Mouse (Mus musculus) layer of hippocampus, postnatal 14 days (tissue): ENCODE data around the gene Lpxn. TPM values are rescaled to one million over a fixed set of nuclear protein-coding genes. Genes with fewer than 3 reads are reported as not detected.
A peak's percentile ranks its signal among the peaks of the same experiment; 100 is the strongest.

Experiments used
- DNase-seq, 2 experiments: peaks; one replicate each; pipeline ENCODE4 v3.0.0; 2021 to 2022; ENCODE audit warnings: low spot score in 2 of 2, mixed read lengths in 1 of 2
- total RNA-seq, 2 experiments: library from RNA; stranded (reverse); gene quantifications; 2 replicates each; pipeline ENCODE4 v1.2.3; 2021

Lpxn gene
- total RNA-seq, 2 experiments from 2014 or later, result 1.9 to 2.0 TPM

GRCm38 (mm10) chr19:12802830-12803229, 6.8 kb downstream of the Lpxn start:
- peak in 1 of 2 experiments; percentile 47 for DNase-seq

- no peak for DNase-seq
Measured at GRCm38 (mm10) chr19:12804237-12804636, 8.2 kb downstream of the Lpxn start.

DNA sequence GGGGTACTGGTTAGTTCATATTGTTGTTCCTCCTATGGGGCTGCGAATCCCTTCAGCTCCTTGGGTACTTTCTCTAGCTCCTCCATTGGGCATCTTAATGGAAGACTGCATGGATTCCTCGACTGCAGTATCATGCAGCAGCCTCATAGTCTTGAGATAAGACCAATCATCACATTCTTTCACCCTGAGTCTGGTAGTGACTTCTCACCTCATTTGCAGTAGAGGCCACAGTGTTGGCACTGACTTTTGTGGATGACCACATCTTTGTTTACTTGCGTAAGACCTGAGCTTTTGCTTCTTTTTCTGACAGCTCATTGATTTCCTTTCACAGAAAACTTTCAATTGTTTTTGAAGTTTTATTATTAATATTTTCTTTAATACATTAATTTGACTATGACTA, 9.7 kb downstream of the Lpxn start:
- no peak for DNase-seq

GRCm38 (mm10) chr19:12806214-12806613, 10.2 kb downstream of the Lpxn start:
- no peak for DNase-seq

GRCm38 (mm10) chr19:12812644-12813364, 16.8 kb downstream of the Lpxn start:
- DNase-seq, result no peak

DNA sequence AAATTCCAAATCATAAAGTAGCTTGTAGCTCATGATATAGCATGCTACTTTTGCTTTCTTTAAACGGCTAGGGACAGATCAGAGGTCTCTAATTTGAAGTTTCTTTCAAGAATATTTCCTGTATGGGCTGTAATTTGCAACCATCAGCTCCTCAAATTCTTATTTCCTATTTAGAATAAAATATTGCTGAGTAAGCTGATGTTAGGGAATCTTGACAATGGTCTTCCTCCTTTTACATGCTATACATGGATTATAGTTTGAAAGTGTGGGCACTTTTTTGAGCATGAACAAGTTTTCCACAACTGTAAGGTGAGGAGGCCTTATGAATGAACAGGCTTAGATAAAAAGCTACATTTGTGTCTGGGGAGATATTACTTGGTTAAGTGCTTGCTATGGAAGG, 17.9 kb downstream of the Lpxn start:
- DNase-seq, result no peak

GRCm38 (mm10) chr19:12818507-12818906, 22.5 kb downstream of the Lpxn start:
- DNase-seq, result no peak

- DNase-seq, result no peak
Measured at GRCm38 (mm10) chr19:12820383-12820782, 24.4 kb downstream of the Lpxn start.

DNA sequence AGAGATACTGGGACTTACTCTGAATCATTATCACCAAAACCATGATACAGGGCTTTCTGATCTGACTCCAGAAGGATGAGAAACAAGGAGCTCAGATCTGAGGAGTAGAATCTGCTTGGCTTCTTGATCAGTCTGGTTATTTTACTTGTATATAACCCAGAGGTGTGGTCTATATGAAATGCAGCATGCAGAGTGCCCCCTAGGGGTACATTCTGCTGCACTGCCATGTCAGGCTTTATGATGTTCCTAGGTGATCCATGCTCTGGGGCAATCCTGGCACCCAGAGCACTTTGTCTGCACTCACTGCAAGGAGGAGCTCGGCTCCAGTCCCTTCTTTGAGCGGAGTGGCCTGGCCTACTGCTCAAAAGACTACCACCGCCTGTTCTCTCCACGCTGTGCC, 28.6 kb downstream of the Lpxn start:
- DNase-seq, result no peak

DNA sequence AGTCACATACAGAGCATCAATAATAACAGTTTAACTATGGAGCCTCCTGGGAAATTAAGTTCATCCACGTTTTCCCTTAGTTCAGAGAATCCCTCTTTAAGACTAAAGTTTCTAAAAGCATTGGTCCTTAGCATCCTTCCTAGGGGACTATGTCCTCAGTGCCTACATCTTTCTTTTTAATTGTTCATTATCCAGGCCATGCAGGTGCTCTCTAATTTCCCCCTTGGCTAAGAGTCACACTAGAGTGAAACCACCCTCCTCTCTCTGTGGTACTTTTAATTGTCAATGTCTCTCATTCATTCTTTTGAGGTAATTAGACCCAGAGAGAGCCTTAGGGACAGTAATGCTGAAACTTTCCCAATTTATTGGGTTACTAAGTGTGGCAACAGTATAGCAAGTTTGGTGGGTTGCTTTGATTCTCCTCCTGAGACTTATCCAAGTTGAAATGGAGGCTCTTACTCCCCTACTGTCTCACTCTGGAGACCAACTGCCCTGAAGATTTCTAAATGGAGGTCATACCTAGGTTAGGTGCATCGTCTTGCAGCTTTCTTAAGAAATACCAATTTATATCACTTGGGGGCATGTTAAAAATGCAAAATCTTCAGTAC, 34.9 kb downstream of the Lpxn start:
- DNase-seq, result no peak

DNA sequence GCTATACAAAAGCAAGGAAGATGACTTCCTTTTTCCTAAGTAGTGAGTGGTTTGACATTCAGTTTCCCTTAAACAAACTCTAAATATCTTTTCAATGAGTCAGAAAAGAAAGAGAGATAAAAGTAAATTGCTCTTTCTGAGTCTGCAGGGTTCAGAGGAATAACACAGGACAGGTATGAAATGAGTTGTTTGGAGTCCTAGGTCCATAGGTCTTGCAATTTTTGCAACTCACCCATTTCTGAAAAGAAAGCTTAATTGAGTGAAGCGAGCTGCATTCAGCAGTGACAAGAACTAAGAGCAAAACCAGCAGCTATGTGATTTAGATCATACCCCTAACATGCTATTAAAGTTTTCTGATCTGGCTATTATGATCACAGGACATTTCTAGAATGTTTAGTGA, 35.6 kb downstream of the Lpxn start:
- no peak for DNase-seq

- DNase-seq, result peak in 1 of 2 experiments; percentile 26
Measured at GRCm38 (mm10) chr19:12833625-12834024, 37.6 kb downstream of the Lpxn start.

DNA sequence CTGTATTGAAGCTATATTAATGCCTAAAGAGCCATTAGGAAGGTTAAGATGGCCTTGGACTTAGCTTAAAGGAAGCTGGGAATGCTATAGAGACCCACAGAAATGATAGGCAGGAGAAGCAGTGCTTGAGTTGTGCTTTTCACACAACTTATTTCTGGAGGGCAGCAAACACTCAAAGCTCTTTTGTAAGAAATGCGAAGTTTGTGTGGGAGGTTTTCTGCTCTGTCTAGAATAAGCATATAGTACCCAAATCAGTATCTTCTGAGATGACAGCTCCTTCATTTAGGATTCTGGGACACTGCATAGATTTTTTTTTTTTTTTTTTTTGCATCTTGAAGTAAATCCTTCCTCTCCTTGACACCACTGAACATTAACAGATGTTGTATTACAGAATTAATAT, 42.5 kb downstream of the Lpxn start:
- no peak for DNase-seq

GRCm38 (mm10) chr19:12846382-12846781, 50.4 kb downstream of the Lpxn start, which contains the start of gene Gm5244:
Gm5244 (plus strand) TSS chr19:12846682.
- DNase-seq, result no peak

DNA sequence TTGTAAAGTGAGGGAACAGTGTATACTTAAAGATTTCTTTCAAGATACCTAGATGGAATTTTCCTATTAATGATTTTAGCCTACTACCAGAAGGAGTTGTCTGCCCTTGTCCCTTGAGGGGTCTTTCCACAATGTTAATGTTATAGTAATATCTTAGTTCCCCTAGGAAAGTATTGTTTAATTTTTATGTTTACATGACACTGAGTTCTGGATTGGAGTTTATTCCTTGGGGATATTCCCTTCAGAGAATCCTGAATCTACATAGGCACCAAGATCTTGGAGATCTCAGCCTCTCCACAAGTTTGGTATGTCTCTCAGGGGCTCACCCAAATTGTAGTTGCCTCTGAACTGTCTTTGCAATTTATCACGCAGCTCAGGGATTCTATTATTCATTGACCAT, 61.0 kb downstream of the Lpxn start, which contains the start of gene Olfr1444:
Olfr1444 (plus strand) TSS at position 301 of the 400 bp plus-strand sequence.
- no peak for DNase-seq

Other genes starting within 250 kb of the Lpxn start
- under 1 TPM; 0.14 to 0.33 TPM for gene Gm4952, start 196.2 kb upstream of the Lpxn start, total RNA-seq
- under 1 TPM; 0.21 to 0.24 TPM for gene Glyat, start 162.9 kb upstream of the Lpxn start, total RNA-seq
- gene Olfr1442, start 125.8 kb upstream of the Lpxn start, total RNA-seq, result not detected
- gene Olfr1443, start 118.1 kb upstream of the Lpxn start, total RNA-seq, result not detected
- not detected for gene Keg1, start 100.4 kb upstream of the Lpxn start, total RNA-seq
- 1 to 10 TPM; 3.0 to 4.7 TPM for gene Cntf, start 30.6 kb upstream of the Lpxn start, total RNA-seq
- gene Zfp91, start 67 bp upstream of the Lpxn start, total RNA-seq, result 10 to 100 TPM; 89.1 to 95.0 TPM
- not detected for gene Gm5244, start 50.5 kb downstream of the Lpxn start, total RNA-seq
- gene Olfr1444, start 61.1 kb downstream of the Lpxn start, total RNA-seq, result not detected
- gene Olfr1445, start 87.7 kb downstream of the Lpxn start, total RNA-seq, result not detected
- not detected for gene Olfr1446, start 97.3 kb downstream of the Lpxn start, total RNA-seq
- not detected for gene Olfr1447, start 107.5 kb downstream of the Lpxn start, total RNA-seq
- gene Olfr1448, start 128.2 kb downstream of the Lpxn start, total RNA-seq, result not detected
- not detected for gene Olfr1449, start 134.6 kb downstream of the Lpxn start, total RNA-seq
- not detected for gene Olfr1450, start 154.1 kb downstream of the Lpxn start, total RNA-seq
- not detected for gene Olfr1451, start 198.8 kb downstream of the Lpxn start, total RNA-seq
- gene Olfr1453, start 232.1 kb downstream of the Lpxn start, total RNA-seq, result not detected